Mouse (Mus musculus) thymus, postnatal 14 days (tissue): ENCODE measurements around the gene Ckm.

ENCODE experiments used
- DNase-seq: peaks from one replicate; pipeline ENCODE4 v3.0.0; 2021

Ckm gene

DNA sequence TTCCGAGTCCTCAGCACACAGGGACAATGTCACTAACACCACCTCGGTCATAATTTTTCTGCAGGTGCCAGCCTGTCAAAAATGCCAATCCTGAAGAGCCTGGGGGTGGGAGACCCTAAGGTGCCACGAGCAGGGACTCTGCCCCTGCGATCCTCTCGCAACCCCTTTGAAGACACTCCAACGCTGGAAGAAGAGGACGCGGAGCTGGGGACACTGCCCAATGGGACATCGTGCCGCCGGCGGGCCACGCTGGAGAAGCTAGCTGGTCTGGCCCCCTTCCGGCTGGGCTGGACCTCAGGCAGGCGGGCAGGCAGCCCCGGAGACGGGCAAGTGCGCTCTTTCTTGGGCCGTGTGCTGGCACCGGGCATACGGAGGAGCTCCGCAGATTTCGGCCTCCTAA lies 64.8 kb downstream of the Ckm start:
- no peak for DNase-seq

DNA sequence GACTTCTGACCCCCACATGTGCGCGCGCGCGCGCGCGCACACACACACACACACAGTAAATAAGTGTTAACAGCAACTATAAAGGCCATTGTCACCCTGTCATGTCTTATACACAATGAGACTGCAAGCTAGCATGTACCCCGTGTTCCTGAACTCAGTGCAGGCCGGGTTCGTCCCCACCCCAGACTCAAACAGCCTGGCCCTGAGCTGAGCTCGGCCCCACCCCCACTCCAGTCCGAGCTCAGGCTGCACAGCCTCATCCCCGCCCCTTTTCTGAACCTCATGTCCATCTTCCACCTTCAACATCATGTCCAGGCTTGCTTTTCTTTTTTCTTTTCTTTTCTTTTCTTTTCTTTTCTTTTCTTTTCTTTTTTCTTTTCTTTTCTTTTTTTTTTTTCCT lies 65.7 kb downstream of the Ckm start:
- no peak for DNase-seq

- no peak for DNase-seq
These were observed 67.8 kb downstream of the Ckm start for GRCm38 (mm10) chr7:19472403-19472802.
